Mouse (Mus musculus): ENCODE measurements around the gene Lpcat3.

The Lpcat3 gene

GRCm38 (mm10) chr6:124706061-124706627, 43.3 kb downstream of the Lpcat3 start:
- DNase-seq, result no peak

- no peak for DNase-seq
Observed at GRCm38 (mm10) chr6:124708289-124708889, 45.6 kb downstream of the Lpcat3 start.

- DNase-seq, result peak; percentile 99
Observed at GRCm38 (mm10) chr6:124711824-124712782, 49.3 kb downstream of the Lpcat3 start, which contains the start of the genes Emg1 and Phb2. Emg1 (minus strand) TSS chr6:124712178. Phb2 (plus strand) TSS chr6:124712336.

DNA sequence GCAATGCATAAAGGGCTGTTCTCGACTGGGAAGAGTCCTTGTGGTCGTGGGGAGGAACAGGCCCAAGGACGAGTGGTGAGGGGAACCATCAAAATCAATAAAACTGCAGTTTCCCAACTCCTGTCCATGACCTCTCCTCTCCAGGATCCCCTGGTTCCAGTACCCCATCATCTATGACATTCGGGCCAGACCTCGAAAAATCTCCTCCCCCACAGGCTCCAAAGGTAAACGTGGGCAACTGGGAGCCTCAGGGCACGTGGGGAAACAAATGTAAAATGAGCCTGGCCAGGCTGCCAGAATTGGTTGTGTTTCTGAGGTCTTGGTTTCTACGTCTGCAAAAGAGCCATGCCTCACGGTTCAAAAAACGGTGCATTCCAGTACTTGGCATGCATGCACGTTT, 50.1 kb downstream of the Lpcat3 start:
- DNase-seq, result no peak

GRCm38 (mm10) chr6:124716864-124717490, 54.1 kb downstream of the Lpcat3 start:
- peak; percentile 71 for DNase-seq

GRCm38 (mm10) chr6:124717968-124718367, 55.1 kb downstream of the Lpcat3 start:
- DNase-seq, result no peak

DNA sequence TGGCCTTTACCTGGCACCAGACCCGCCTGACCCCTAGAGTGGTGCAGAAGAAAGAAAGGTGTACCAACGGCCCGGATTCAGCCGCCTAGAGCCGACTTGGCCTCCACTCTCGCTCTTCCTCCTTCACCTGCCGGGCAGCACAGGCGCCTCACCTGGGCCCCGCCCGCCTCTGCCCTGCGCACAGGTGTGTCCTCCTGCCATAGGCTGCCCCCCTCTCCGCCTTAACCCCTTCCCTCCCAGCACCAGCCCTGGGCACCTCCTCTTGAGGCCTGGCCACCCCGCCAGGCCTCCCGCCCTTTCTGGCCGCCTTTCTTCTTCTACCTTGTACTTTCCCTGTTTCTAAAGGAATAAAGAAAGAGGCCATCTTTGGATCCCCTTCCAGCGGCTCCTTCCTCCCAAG, 55.9 kb downstream of the Lpcat3 start:
- DNase-seq, result no peak

DNA sequence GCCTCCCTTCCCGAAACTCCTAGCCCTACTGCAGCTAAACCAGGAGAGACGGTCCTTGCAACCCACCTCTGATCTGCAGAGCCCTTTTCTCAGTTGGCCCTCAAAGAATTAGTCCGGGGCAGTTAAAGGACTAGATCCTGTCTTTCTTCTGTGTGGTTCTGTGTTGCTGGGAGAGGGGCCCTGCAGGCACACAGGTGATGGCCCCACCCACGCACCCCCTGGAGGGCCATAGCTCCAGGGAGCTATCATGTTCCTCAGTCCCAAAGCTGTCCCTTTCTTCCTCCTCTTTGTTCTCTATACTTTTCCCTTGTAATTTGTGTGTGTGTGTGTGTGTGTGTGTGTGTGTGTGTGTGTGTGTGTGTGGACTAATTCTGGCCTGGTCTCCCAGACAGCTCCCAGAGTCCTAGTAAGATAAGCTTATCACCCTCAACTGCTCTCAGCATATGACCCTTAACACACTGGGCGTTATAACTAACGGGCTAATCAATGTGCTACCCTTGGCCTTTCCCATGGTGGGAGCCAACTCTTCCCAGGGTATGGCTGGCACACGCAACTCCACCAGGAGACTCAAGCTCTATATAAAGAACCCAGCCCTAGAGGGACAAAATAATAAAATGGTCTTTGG, 56.6 kb downstream of the Lpcat3 start:
- DNase-seq, result no peak

GRCm38 (mm10) chr6:124720904-124721303, 58.1 kb downstream of the Lpcat3 start:
- DNase-seq, result peak; percentile 72 to 74

DNA sequence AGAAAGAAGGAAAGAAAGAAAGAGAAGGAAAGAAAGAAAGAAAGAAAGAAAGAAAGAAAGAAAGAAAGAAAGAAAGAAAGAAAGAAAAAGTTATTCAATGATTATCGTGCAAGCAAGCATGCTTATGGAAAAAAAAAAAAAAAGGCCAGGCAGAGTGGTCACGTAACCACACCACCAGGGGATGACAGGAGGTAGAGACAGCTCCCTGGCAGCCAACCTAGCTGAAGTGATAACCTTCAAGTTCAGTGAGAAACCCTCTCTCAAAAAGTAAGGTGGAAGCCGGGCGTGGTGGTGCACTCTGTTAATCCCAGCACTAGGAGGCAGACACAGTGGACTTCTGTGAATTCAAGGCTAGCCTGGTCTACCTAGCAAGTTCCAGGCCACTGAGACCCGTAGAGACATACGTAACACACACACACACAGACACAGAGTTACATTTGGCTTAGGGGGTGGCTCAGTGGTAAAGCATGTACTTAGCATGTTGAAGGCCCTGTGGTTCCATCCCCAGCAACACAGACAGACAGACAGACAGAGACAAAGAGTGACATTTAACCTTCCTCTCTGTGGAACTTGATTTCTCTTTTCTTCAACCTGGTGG, 60.1 kb downstream of the Lpcat3 start:
- DNase-seq, result peak; percentile 33 to 37

- peak; percentile 65 to 66 for DNase-seq
Observed at GRCm38 (mm10) chr6:124723541-124723940, 60.7 kb downstream of the Lpcat3 start.

DNA sequence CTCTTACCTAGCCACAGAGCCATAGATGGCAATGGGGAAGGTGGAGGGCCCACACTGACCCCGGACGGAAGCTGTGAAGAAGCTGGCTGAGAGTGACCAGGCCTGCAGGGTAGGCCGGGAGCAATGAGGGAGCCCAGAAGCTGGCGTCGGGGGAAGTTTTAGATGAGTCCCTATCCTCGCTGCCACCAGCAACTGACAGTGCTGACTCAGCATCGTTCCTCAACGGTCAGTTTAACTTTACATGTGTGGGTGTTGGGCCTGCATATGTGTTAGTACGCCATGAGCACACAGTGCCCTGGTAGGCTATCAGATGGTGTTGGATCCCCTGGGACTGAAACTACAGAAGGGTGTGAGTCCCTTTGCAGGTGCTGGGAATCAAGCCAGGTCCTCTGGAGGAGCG, 61.6 kb downstream of the Lpcat3 start:
- DNase-seq, result no peak

- DNase-seq, result no peak
Observed at GRCm38 (mm10) chr6:124728621-124729020, 65.8 kb downstream of the Lpcat3 start.

GRCm38 (mm10) chr6:124729850-124730705, 67.3 kb downstream of the Lpcat3 start:
- DNase-seq, result peak; percentile 71 to 73

DNA sequence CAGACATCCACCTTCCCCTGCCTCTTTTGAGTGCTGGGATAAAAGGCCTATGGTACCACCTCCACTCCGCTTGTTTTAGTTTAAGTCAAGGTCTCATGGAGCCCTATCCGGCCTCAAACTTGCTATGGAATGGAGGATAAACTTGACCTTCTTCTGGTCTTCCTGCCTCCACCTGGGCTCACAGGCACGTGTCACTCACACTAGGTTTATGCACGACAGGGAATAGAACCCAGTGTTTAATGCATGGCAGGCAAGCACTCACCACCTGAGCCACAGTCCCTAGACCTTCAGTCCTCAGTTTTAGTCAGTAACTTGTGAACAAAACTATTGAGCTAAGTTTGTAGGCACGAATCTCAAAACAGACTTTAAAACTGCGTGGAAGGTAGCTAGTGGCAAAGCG, 68.2 kb downstream of the Lpcat3 start:
- DNase-seq, result no peak

DNA sequence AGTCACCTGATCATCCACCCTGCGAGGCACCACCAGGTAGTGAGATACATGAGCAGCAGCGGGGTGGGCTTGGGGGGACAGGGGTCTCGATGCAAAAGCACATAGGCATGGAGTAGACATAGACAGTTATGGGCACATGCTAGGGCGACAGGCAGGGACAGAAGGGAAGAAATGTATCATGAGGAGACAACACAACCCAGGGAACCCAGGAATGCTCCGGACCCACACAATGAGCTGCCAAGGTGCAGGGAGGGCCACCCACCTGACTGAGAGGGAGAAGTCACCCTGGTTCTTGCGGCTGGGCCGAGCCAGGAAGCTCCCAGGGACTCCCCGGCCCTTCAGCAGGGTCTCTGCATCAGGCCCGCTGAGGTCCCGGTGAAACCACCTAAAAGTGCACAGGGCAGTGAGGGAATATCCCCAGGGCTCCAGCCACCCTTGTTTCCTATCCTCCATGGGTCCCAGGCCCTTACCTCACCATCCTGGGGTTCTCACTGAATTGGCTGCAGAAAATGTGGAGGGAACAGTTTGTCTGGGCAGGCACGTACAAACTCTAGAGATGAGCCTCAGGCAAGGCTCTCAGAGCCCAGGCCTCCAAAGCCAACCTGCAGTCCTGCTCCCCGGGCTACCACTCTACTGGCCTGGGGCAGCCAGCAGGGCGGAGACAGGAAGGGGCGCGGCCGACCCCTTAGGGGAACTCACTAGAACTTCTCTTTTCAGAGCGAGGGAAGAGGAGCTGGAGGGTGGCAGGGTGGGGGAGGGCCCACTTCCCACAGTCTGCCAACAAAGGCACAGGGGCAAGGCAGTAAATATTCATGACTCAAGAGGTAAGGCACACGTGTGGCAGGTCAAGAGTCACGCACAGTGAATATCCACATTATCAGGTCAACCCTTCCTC, 69.9 kb downstream of the Lpcat3 start:
- peak; percentile 87 to 90 for DNase-seq

GRCm38 (mm10) chr6:124734417-124734816, 71.6 kb downstream of the Lpcat3 start:
- DNase-seq, result no peak

DNA sequence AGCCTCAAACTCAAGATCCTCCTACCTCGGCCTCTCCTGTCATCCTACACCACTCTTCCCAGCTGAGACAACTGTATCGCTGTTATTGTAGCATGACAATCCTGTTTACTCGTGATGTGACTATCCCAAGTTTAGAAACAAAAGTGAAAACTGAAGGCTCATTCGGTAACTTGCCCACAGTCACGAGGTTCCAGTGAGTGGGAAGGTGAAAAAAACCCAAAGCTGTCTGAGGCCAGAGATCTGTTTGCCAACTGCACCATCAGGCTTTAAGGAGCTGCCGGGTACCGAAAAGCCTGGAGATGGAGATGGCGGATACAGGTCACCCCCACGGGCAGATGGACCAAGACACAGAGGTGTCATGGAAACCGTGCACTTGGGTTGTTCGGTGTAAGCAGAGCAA, 74.2 kb downstream of the Lpcat3 start:
- DNase-seq, result no peak

DNA sequence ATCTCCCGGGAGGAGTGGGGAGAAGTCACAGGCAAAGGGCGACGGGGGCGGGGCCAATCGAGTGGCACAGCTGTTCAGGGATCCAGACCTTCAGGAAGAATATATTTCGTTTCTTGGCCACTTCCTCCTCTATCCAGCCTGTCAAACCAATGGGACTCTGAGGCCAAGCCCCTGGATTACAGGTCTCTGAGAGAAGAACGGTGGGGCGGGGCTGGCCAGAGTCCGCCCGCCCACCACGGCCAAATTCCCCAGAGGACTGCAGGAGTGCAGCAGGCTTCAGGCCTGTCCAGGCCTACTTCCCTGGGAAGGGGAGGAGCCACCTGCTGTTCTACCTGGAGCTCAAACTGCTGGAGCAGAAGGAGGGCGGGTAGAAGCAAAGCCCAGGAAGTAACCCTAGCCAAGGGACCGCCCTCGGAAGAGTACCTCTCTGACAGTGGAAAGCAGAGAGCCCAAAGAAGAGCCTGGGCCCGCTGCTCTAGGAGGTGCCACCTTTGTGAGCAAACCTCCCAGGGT, 75.7 kb downstream of the Lpcat3 start, which contains the start of gene Ptpn6:
Gene Ptpn6, minus strand, starts transcription at position 204 of the 513 bp plus-strand sequence.
- DNase-seq, result no peak
